Mouse (Mus musculus) liver (tissue): ENCODE measurements at regions not wholly inside any gene's neighbourhood (a gene's known extent, or its start where the extent isn't known, plus 50 kb on each side); places are given as distances from the start of the nearest gene placed in this dataset.

Experiments used
- DNase-seq: peaks from one replicate; pipeline ENCODE4 v3.0.0-alpha.2; 2020; ENCODE audit warnings: mixed read lengths

- no peak for DNase-seq
Measured at GRCm38 (mm10) chr13:84565644-84566532, 343.8 kb downstream of the Tmem161b start.

GRCm38 (mm10) chr13:84566533-84566832 is 344.4 kb downstream of the Tmem161b start:
- DNase-seq: no peak

- DNase-seq: no peak
Measured at GRCm38 (mm10) chr13:84569371-84569770, 347.3 kb downstream of the Tmem161b start.

GRCm38 (mm10) chr13:84570206-84570605 is 348.1 kb downstream of the Tmem161b start:
- DNase-seq: no peak

- no peak for DNase-seq
Measured at GRCm38 (mm10) chr13:84570984-84571844, 349.1 kb downstream of the Tmem161b start.

- DNase-seq: no peak
Measured at GRCm38 (mm10) chr13:84571845-84572193, 349.7 kb downstream of the Tmem161b start.

GRCm38 (mm10) chr13:84572231-84572630 is 350.1 kb downstream of the Tmem161b start:
- DNase-seq: no peak

GRCm38 (mm10) chr13:84596585-84597142 is 374.6 kb downstream of the Tmem161b start:
- DNase-seq: no peak

- no peak for DNase-seq
Measured at GRCm38 (mm10) chr13:84602612-84603011, 380.5 kb downstream of the Tmem161b start.

- no peak for DNase-seq
Measured at GRCm38 (mm10) chr13:84612497-84612896, 390.4 kb downstream of the Tmem161b start.

GRCm38 (mm10) chr13:84613004-84613403 is 390.9 kb downstream of the Tmem161b start:
- DNase-seq: no peak

- no peak for DNase-seq
Measured at GRCm38 (mm10) chr13:84624691-84625090, 402.6 kb downstream of the Tmem161b start.

- DNase-seq: no peak
Measured at GRCm38 (mm10) chr13:84625527-84625926, 403.4 kb downstream of the Tmem161b start.

- DNase-seq: no peak
Measured at GRCm38 (mm10) chr13:84625927-84626326, 403.8 kb downstream of the Tmem161b start.

GRCm38 (mm10) chr13:84626397-84626796 is 404.3 kb downstream of the Tmem161b start:
- DNase-seq: no peak

- DNase-seq: no peak
Measured at GRCm38 (mm10) chr13:84630686-84631085, 408.6 kb downstream of the Tmem161b start.

- no peak for DNase-seq
Measured at GRCm38 (mm10) chr13:84632493-84632892, 410.4 kb downstream of the Tmem161b start.

- no peak for DNase-seq
Measured at GRCm38 (mm10) chr13:84636831-84637230, 414.7 kb downstream of the Tmem161b start.

- DNase-seq: no peak
Measured at GRCm38 (mm10) chr13:84637606-84638005, 415.5 kb downstream of the Tmem161b start.

GRCm38 (mm10) chr13:84638401-84638934 is 416.4 kb downstream of the Tmem161b start:
- DNase-seq: no peak

GRCm38 (mm10) chr13:84639087-84640022 is 417.3 kb downstream of the Tmem161b start:
- no peak for DNase-seq

- DNase-seq: no peak
Measured at GRCm38 (mm10) chr13:84644024-84644423, 421.9 kb downstream of the Tmem161b start.
